Mouse (Mus musculus): ENCODE results near the gene Cdh4.

GRCm38 (mm10) chr2:179522141-179522540 lies 79.9 kb downstream of the Cdh4 start:
- TF ChIP-seq GATA1 (IDR thresholded peaks at IDR 0.05; ENCODE audit: borderline replicate concordance, low read length) = no peak
- TF ChIP-seq FLI1 (IDR thresholded peaks at IDR 0.05; ENCODE audit: low read length) = no peak
